Mouse (Mus musculus): ENCODE data around the gene Mon1a. TPM values are rescaled to one million over a fixed set of nuclear protein-coding genes. Genes with fewer than 3 reads are reported as not detected.

Gene Mon1a
- polyA plus RNA-seq, 1 experiment from 2014 or later, result 5.8 TPM

GRCm38 (mm10) chr9:107925251-107925650, 37.3 kb downstream of the Mon1a start:
- Histone ChIP-seq H3K36me3 (replicated peaks; ENCODE audit: insufficient read depth, low read length) (no peaks in the 10 kb centered on the region), H3K9me3 (ENCODE audit: low read length) (no peaks in the 10 kb centered on the region), H3K4me3 (ENCODE audit: low read depth, low read length) (no peak overlapping the region), H3K4me2 (ENCODE audit: low read depth, low read length) (no peak overlapping the region), H3K27ac (ENCODE audit: low read depth) (no peak overlapping the region), H3K27me3 (ENCODE audit: insufficient read depth, low read length) (0 out of 2 replicates have a peak, but pooled peaks cover 2% of the 10 kb centered on the region), H3K4me1 (ENCODE audit: insufficient read depth) (peaks cover 3% of the 10 kb centered on the region; the same call in 1 of the 2 replicates), H3K9ac (replicated peaks) (no peak overlapping the region)
- ATAC-seq (no peak), DNase-seq (no peak)
- TF ChIP-seq CTCF (IDR thresholded peaks at IDR 0.05; ENCODE audit: low read depth) (no peak), EP300 (IDR thresholded peaks at IDR 0.05; ENCODE audit: low read depth) (no peak)
- WGBS (ENCODE audit: insufficient replicate concordance), result 41% methylated on average over 3 of the region's 3 CpGs

- H3K27me3 ChIP-seq (ENCODE audit: insufficient read depth, low read length), result 0 out of 2 replicates have a peak, but pooled peaks cover 2% of the 10 kb centered on the region
- WGBS (ENCODE audit: insufficient replicate concordance), result 43% methylated on average over 9 of the region's 9 CpGs
- ATAC-seq, result no peak
Observed at GRCm38 (mm10) chr9:107926920-107927420, 39.0 kb downstream of the Mon1a start.

GRCm38 (mm10) chr9:107927749-107928148, 39.8 kb downstream of the Mon1a start:
- Histone ChIP-seq H3K4me1 (ENCODE audit: insufficient read depth) (peaks cover 3% of the 10 kb centered on the region; the same call in 1 of the 2 replicates), H3K9ac (replicated peaks) (no peak overlapping the region), H3K27me3 (ENCODE audit: insufficient read depth, low read length) (0 out of 2 replicates have a peak, but pooled peaks cover 2% of the 10 kb centered on the region), H3K4me2 (ENCODE audit: low read depth, low read length) (no peak overlapping the region), H3K9me3 (ENCODE audit: low read length) (no peaks in the 10 kb centered on the region), H3K36me3 (replicated peaks; ENCODE audit: insufficient read depth, low read length) (no peaks in the 10 kb centered on the region), H3K4me3 (ENCODE audit: low read depth, low read length) (no peak overlapping the region), H3K27ac (ENCODE audit: low read depth) (no peak overlapping the region)
- 69% methylated on average over 5 of the region's 5 CpGs for WGBS (ENCODE audit: insufficient replicate concordance)
- DNase-seq, result no peak
- no peak for ATAC-seq
- no peak for TF ChIP-seq EP300 (IDR thresholded peaks at IDR 0.05; ENCODE audit: low read depth)
- TF ChIP-seq CTCF (IDR thresholded peaks at IDR 0.05; ENCODE audit: low read depth), result no peak

More at GRCm38 (mm10) chr9:107926920-107927420, 39.0 kb downstream of the Mon1a start:
- DNase-seq, result no peak
- no peaks in the 10 kb centered on the region for H3K9me3 ChIP-seq (ENCODE audit: low read length)
- no peak overlapping the region for H3K9ac ChIP-seq (replicated peaks)
- no peak overlapping the region for H3K4me2 ChIP-seq (ENCODE audit: low read depth, low read length)
- no peaks in the 10 kb centered on the region for H3K36me3 ChIP-seq (replicated peaks; ENCODE audit: insufficient read depth, low read length)
- H3K4me1 ChIP-seq (ENCODE audit: insufficient read depth), result peaks cover 3% of the 10 kb centered on the region; the same call in 1 of the 2 replicates
- H3K4me3 ChIP-seq (ENCODE audit: low read depth, low read length), result no peak overlapping the region
- TF ChIP-seq EP300 (IDR thresholded peaks at IDR 0.05; ENCODE audit: low read depth) (no peak), CTCF (IDR thresholded peaks at IDR 0.05; ENCODE audit: low read depth) (no peak)
- H3K27ac ChIP-seq (ENCODE audit: low read depth), result no peak overlapping the region

- Histone ChIP-seq H3K9ac (replicated peaks) (no peak within 1 kb of the TSS), H3K9me3 (ENCODE audit: low read length) (no peaks in the 10 kb centered on the region), H3K4me3 (ENCODE audit: low read depth, low read length) (no peak within 1 kb of the TSS), H3K4me2 (ENCODE audit: low read depth, low read length) (no peak within 1 kb of the TSS), H3K27ac (ENCODE audit: low read depth) (no peak within 1 kb of the TSS), H3K4me1 (ENCODE audit: insufficient read depth) (peaks cover 2% of the 10 kb centered on the region; the same call in 1 of the 2 replicates), H3K36me3 (replicated peaks; ENCODE audit: insufficient read depth, low read length) (no peaks in the 10 kb centered on the region), H3K27me3 (ENCODE audit: insufficient read depth, low read length) (0 out of 2 replicates have a peak, but pooled peaks cover 2% of the 10 kb centered on the region)
- no peak for TF ChIP-seq CTCF (IDR thresholded peaks at IDR 0.05; ENCODE audit: low read depth)
- TF ChIP-seq EP300 (IDR thresholded peaks at IDR 0.05; ENCODE audit: low read depth), result no peak
- WGBS (ENCODE audit: insufficient replicate concordance), result 67% methylated on average over 3 of the region's 3 CpGs
- DNase-seq (no peak), ATAC-seq (no peak)
Observed at GRCm38 (mm10) chr9:107928169-107928568, 40.2 kb downstream of the Mon1a start, which contains the start of gene Actl11. Gene Actl11, plus strand, starts transcription at chr9:107928469.

DNA sequence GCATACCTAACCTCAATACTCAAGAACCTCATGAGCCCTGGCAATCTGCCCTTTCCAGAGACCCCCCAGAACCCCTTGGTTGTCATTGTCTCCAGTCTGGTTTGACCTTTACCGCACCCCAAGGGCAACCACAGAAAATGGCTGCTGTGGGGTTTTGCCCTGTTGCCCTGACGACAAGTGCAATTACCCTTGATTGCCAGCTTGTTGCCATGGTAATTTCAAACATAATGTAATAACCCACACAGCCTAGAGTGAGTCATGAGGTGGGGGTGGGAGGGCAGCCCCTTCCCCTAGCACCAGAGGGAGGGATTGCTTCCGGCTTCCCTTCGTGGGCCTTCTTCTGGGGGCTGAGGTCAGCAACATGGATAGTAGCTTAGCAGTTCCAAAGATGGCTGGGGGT, 44.3 kb downstream of the Mon1a start:
- peaks cover 10% of the 10 kb centered on the region for H3K4me1 ChIP-seq (ENCODE audit: insufficient read depth)
- no peak overlapping the region for H3K9ac ChIP-seq (replicated peaks)
- no peak for DNase-seq
- H3K36me3 ChIP-seq (replicated peaks; ENCODE audit: insufficient read depth, low read length), result no peaks in the 10 kb centered on the region
- H3K27me3 ChIP-seq (ENCODE audit: insufficient read depth, low read length), result peaks cover 28% of the 10 kb centered on the region
- no peak overlapping the region for H3K4me2 ChIP-seq (ENCODE audit: low read depth, low read length)
- TF ChIP-seq EP300 (IDR thresholded peaks at IDR 0.05; ENCODE audit: low read depth) (no peak), CTCF (IDR thresholded peaks at IDR 0.05; ENCODE audit: low read depth) (no peak)
- WGBS (ENCODE audit: insufficient replicate concordance), result 75% methylated on average over 4 of the region's 4 CpGs
- no peak overlapping the region for H3K4me3 ChIP-seq (ENCODE audit: low read depth, low read length)
- ATAC-seq, result no peak
- no peak overlapping the region for H3K27ac ChIP-seq (ENCODE audit: low read depth)
- no peaks in the 10 kb centered on the region for H3K9me3 ChIP-seq (ENCODE audit: low read length)

DNA sequence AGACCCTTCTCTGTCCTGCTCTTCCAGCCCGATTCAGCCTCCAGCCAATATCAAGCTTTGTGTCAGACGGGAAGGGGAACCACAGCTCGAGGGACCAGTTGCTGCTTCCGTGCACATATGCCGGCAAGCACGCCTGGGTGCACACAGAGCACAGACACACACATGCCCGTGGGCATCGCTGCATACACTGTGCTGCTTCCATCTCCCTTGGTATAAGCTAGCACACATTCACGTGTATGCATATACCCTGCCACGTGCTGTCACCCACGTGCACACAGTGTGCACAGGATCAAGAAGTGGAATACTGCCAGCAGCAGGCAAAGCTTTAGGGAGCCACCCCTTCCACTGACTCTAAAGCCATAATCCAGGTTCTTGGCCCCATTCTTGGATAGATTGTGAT, 46.2 kb downstream of the Mon1a start:
- Histone ChIP-seq H3K9me3 (ENCODE audit: low read length) (no peaks in the 10 kb centered on the region), H3K9ac (replicated peaks) (no peak overlapping the region), H3K27me3 (ENCODE audit: insufficient read depth, low read length) (peaks cover 30% of the 10 kb centered on the region), H3K4me1 (ENCODE audit: insufficient read depth) (peaks cover 10% of the 10 kb centered on the region), H3K27ac (ENCODE audit: low read depth) (no peak overlapping the region), H3K36me3 (replicated peaks; ENCODE audit: insufficient read depth, low read length) (no peaks in the 10 kb centered on the region), H3K4me3 (ENCODE audit: low read depth, low read length) (no peak overlapping the region), H3K4me2 (ENCODE audit: low read depth, low read length) (no peak overlapping the region)
- TF ChIP-seq EP300 (IDR thresholded peaks at IDR 0.05; ENCODE audit: low read depth) (no peak), CTCF (IDR thresholded peaks at IDR 0.05; ENCODE audit: low read depth) (no peak)
- no peak for DNase-seq
- ATAC-seq, result no peak
- whole genome bisulfite sequencing (ENCODE audit: insufficient replicate concordance), result 74% methylated on average over 11 of the region's 11 CpGs

Measured in liver, postnatal 0 days (tissue).